Mouse (Mus musculus) cerebellum, postnatal 10 days (tissue): ENCODE data around the gene U2af2.
"Not testable (repeated sequence)": the region's sequence is repeated elsewhere in the genome, so short reads cannot be mapped to it uniquely, and the experiment has no call there.

Source experiments
- DNase-seq, 2 experiments: peaks; one replicate each; pipeline ENCODE4 v3.0.0; 2021; ENCODE audit warnings: mixed read lengths in 2 of 2

U2af2 gene

GRCm38 (mm10) chr7:5079365-5080009 lies 17.5 kb downstream of the U2af2 start:
- DNase-seq: not testable (repeated sequence)

GRCm38 (mm10) chr7:5080010-5080751 lies 18.2 kb downstream of the U2af2 start, which contains the start of gene Epn1:
Epn1 (plus strand) TSS chr7:5080235.
- DNase-seq: peak; percentile 98 to 99

- no peak for DNase-seq
Observed at GRCm38 (mm10) chr7:5080815-5081214, 18.9 kb downstream of the U2af2 start.

- DNase-seq: no peak
Observed at GRCm38 (mm10) chr7:5081241-5081640, 19.3 kb downstream of the U2af2 start.

GRCm38 (mm10) chr7:5081939-5082338 lies 20.0 kb downstream of the U2af2 start:
- no peak for DNase-seq

GRCm38 (mm10) chr7:5083325-5084105 lies 21.6 kb downstream of the U2af2 start:
- DNase-seq: no peak

- DNase-seq: no peak
Observed at GRCm38 (mm10) chr7:5085512-5085911, 23.6 kb downstream of the U2af2 start.

- DNase-seq: no peak
Observed at GRCm38 (mm10) chr7:5086921-5087440, 25.0 kb downstream of the U2af2 start.

GRCm38 (mm10) chr7:5087886-5088285 lies 25.9 kb downstream of the U2af2 start:
- DNase-seq: no peak

- DNase-seq: no peak
Observed at GRCm38 (mm10) chr7:5089853-5090252, 27.9 kb downstream of the U2af2 start.

GRCm38 (mm10) chr7:5091008-5091728 lies 29.2 kb downstream of the U2af2 start:
- DNase-seq: no peak

GRCm38 (mm10) chr7:5092381-5092780 lies 30.4 kb downstream of the U2af2 start:
- no peak for DNase-seq

- no peak for DNase-seq
Observed at GRCm38 (mm10) chr7:5092831-5093510, 31.0 kb downstream of the U2af2 start.

- no peak for DNase-seq
Observed at GRCm38 (mm10) chr7:5098769-5099168, 36.8 kb downstream of the U2af2 start.

GRCm38 (mm10) chr7:5099796-5100195 lies 37.9 kb downstream of the U2af2 start:
- DNase-seq: no peak

- no peak for DNase-seq
Observed at GRCm38 (mm10) chr7:5101066-5101663, 39.2 kb downstream of the U2af2 start.

GRCm38 (mm10) chr7:5102564-5102963 lies 40.6 kb downstream of the U2af2 start:
- DNase-seq: no peak

- no peak for DNase-seq
Observed at GRCm38 (mm10) chr7:5108272-5108671, 46.3 kb downstream of the U2af2 start.

- DNase-seq: no peak
Observed at GRCm38 (mm10) chr7:5109301-5109700, 47.4 kb downstream of the U2af2 start.

- DNase-seq: no peak
Observed at GRCm38 (mm10) chr7:5112701-5113100, 50.8 kb downstream of the U2af2 start.

- no peak for DNase-seq
Observed at GRCm38 (mm10) chr7:5116850-5117249, 54.9 kb downstream of the U2af2 start, which contains the start of gene Rfpl4. Rfpl4 (minus strand) TSS chr7:5116950.
